In genomic region chr3:52033857-52034588, GRCm38 (mm10) we compare ENCODE assay signal across 10 mouse cellular contexts.
DNase-seq lines count a peak whose midpoint lies in the region; ATAC-seq lines count a peak whose summit lies in the region.
"Had no signal": no experiment of that assay in that cellular context is flagged by ENCODE, and none has a peak within 500 bp of the region (broad histone marks: within the 10 kb centered on the region; RNA-seq: fewer than 3 reads in every experiment).

No protein-coding gene starts in this region.

- H3K9ac ChIP-seq in liver, embryonic 12.5 days: no peak overlapping the region
- H3K9ac ChIP-seq in limb, embryonic 15.5 days: no peak overlapping the region
- H3K9ac ChIP-seq: midbrain, embryonic 12.5 days had no signal

- WGBS in liver, embryonic 12.5 days (ENCODE audit: insufficient replicate concordance): 45% methylated on average over 14 of the region's 14 CpGs
- WGBS in limb, embryonic 15.5 days: 23% methylated on average over 14 of the region's 14 CpGs

- peaks cover 26% of the 10 kb centered on the region for H3K4me1 ChIP-seq in liver, embryonic 12.5 days
- H3K4me1 ChIP-seq in limb, embryonic 15.5 days: peaks cover 28% of the 10 kb centered on the region

- DNase-seq in liver: peak; percentile 17
- peak; percentile 83 for DNase-seq in embryo, embryonic 9.5 days (ENCODE audit: extremely low spot score)
- DNase-seq in forelimb bud, embryonic 11.5 days (ENCODE audit: low read depth, low spot score): peak; percentile 35
- no peak for DNase-seq in adrenal gland, postnatal 4 days (ENCODE audit: low spot score in 2 of 2)
- DNase-seq in layer of hippocampus, postnatal 14 days (ENCODE audit: low spot score in 2 of 2): no peak
- DNase-seq in right cerebral cortex, postnatal 10 days (ENCODE audit: low spot score in 2 of 2): no peak
- DNase-seq: gastrocnemius, postnatal 10 days had no signal

- H3K4me2 ChIP-seq in liver, embryonic 12.5 days: no peak overlapping the region
- peak overlapping the region; percentile 14; the same call in 1 of the 2 replicates for H3K4me2 ChIP-seq in limb, embryonic 15.5 days
- H3K4me2 ChIP-seq: midbrain, embryonic 12.5 days had no signal

- H3K27ac ChIP-seq in liver, embryonic 12.5 days: no peak overlapping the region; the same call in 1 of the 2 replicates
- H3K27ac ChIP-seq in limb, embryonic 15.5 days: peak overlapping the region; percentile 47; the same call in 1 of the 2 replicates
- H3K27ac ChIP-seq: midbrain, embryonic 12.5 days had no signal

- H3K27me3 ChIP-seq in liver, embryonic 12.5 days (replicated peaks): no peaks in the 10 kb centered on the region
- no peaks in the 10 kb centered on the region for H3K27me3 ChIP-seq in limb, embryonic 15.5 days
- H3K27me3 ChIP-seq: midbrain, embryonic 12.5 days had no signal

- no peak for ATAC-seq in liver, embryonic 12.5 days
- ATAC-seq in limb, embryonic 15.5 days (ENCODE audit: insufficient number of reproducible peaks, low FRiP score, low TSS enrichment, low read depth): no peak

- H3K9me3 ChIP-seq in liver, embryonic 12.5 days (replicated peaks): no peaks in the 10 kb centered on the region
- H3K9me3 ChIP-seq in limb, embryonic 15.5 days: no peaks in the 10 kb centered on the region
- H3K9me3 ChIP-seq: midbrain, embryonic 12.5 days had no signal

- no peaks in the 10 kb centered on the region for H3K36me3 ChIP-seq in liver, embryonic 12.5 days
- no peaks in the 10 kb centered on the region for H3K36me3 ChIP-seq in limb, embryonic 15.5 days
- H3K36me3 ChIP-seq: midbrain, embryonic 12.5 days had no signal

- H3K4me3 ChIP-seq in liver, embryonic 12.5 days: no peak overlapping the region
- no peak overlapping the region for H3K4me3 ChIP-seq in limb, embryonic 15.5 days
- H3K4me3 ChIP-seq: midbrain, embryonic 12.5 days had no signal

Comparison
In these comparisons a context has a peak if more than half of its experiments do, and no peak if none do; other contexts are left out.
1. DNase-seq: peak in liver (single experiment), embryo, embryonic 9.5 days (single experiment) and forelimb bud, embryonic 11.5 days (single experiment); none in adrenal gland, postnatal 4 days (0 of 2), layer of hippocampus, postnatal 14 days (0 of 2) and right cerebral cortex, postnatal 10 days (0 of 2).